Mouse (Mus musculus): ENCODE measurements at regions not wholly inside any gene's neighbourhood (a gene's known extent, or its start where the extent isn't known, plus 50 kb on each side); places are given as distances from the start of the nearest gene placed in this dataset.
"Not testable (repeated sequence)": the region's sequence is repeated elsewhere in the genome, so short reads cannot be mapped to it uniquely, and the experiment has no call there.

DNA sequence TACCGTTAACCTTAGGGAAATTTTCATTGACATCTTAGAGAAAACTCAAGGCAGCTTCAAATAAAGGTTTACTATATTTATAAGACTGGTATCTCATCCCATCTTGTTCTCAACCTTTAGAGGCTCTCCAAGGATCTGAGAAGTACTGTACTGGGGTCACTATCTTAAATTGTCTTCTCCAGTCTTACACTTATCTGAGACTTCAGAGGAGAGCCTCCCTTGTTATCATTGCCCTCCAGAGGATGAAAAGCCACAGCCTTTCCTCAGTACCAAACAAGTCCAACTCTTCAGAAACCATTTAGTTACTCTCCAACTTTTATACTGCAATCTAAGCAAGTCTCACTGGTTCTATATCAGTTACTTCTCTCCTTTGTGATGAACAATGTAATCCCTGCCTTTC, 376.3 kb downstream of the Fbxo8 start:
- DNase-seq (ENCODE audit: low spot score in 2 of 2), result no peak

- no peak for DNase-seq (ENCODE audit: low spot score in 2 of 2)
Observed at GRCm38 (mm10) chr8:56929076-56929475, 378.2 kb downstream of the Fbxo8 start.

DNA sequence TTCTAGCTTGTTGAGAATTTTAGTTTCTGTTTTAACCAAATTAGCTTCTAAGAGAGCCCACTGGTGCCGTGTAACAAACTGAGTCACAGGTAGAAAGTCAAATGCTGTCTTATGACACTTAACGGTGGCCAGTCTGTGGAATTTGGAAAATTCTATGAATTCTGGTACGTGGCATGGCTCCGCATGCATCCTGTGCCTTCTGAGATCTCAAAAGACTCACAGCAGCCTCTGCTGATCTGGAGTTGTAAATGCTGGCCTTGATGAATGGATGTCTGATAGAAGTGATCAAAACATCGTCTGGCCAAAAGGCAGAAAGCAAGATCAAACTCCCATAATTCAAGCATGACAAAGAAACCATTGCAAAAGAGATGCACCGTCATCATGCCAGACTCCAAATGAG, 381.5 kb downstream of the Fbxo8 start:
- no peak for DNase-seq (ENCODE audit: low spot score in 2 of 2)

DNA sequence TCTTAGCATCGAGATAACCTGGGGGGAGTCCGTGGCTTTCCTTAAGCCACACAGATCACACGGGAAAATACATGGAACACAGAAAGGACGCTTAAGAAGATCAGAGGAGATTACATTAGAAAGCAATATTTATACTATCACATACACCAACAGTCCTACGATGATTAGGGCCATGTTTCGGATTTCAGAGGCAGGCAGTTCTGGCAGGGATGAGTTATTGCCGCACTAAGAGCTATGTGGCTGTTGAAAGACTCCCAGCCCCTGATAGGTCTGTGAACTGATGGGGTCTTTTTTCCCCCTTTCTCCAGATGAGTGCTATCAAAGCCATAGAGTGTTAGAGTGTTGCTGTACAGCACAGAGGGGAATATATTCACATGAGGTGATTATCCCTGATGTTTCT, 358.6 kb upstream of the Hand2 start:
- DNase-seq (ENCODE audit: low spot score in 2 of 2), result no peak

DNA sequence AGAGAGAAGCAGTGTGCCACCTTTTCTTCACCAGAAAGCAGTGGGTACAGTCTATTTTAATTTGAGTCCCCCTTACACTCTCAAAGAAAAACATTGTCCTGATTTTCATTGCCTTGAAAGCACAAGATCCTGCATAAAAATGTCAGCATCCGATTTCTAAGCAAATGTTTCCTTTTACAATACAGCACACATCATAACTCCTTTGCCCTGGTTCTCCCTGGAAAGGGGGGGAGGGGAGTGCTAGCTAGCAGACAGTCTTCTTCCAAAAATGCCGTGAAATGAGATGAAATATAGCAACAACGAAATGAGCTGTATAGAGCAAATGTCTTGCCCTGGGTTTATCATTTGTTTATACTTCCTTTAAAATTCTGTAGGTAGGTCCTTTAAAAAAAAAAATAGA, 350.5 kb upstream of the Hand2 start:
- no peak for DNase-seq (ENCODE audit: low spot score in 2 of 2)

DNA sequence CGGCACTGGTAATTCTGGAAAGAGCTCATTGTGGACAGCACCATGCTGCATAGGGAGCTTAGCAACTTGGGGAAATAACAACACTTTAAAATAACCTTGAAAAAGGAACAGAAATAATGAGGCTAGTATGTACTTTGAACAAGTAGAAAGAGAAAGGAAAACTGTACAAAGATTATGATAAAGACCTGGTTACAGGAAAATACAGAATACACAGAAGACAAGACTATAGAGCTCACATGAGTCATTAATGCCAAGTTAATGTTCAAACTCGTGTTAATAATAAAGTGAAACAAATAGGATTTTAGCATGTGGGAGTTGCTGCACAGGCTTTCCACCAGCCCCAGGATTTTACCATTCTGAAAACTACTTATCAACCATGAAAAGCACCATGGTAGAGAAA, 341.8 kb upstream of the Hand2 start:
- DNase-seq (ENCODE audit: low spot score in 2 of 2), result no peak

- peak in 1 of 2 experiments; percentile 16 for DNase-seq (ENCODE audit: low spot score in 2 of 2)
Observed at GRCm38 (mm10) chr8:56979416-56979815, 341.4 kb upstream of the Hand2 start.

DNA sequence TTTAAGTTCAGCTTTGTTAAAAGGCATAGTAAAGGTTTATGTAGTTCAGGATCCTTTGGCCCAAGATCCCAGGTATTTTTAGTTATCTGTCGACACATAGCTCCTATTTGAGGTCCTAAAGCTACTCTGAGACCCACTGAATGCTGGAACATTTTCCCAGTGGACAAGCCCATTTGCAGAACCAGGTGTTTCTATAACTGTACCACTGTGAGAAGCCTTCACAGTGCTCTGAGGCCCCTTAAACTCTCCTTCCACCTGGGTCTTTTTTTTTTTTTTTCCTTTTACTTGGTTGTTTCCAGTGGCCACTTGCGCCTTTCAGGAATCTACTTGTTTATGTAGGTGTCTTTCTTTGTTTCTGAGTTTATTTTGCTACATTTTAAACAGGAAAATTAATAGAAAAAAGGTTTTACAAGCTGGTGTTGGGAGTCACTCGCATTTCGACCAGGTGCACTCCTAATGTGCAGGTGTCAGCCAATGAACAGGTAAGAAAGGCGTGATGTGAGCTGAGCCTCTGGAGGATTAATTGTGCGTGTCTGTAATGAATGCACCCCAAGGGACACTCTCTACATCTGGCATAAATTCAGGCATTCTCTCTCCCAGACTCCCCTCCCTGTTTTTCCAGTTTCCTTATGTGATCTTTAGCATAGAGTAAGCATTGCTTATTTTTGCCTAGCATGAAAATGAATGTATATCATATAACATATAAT, 310.3 kb upstream of the Hand2 start:
- DNase-seq (ENCODE audit: low spot score in 2 of 2), result no peak

GRCm38 (mm10) chr8:57013813-57014320, 306.9 kb upstream of the Hand2 start:
- DNase-seq (ENCODE audit: low spot score in 2 of 2), result no peak

DNA sequence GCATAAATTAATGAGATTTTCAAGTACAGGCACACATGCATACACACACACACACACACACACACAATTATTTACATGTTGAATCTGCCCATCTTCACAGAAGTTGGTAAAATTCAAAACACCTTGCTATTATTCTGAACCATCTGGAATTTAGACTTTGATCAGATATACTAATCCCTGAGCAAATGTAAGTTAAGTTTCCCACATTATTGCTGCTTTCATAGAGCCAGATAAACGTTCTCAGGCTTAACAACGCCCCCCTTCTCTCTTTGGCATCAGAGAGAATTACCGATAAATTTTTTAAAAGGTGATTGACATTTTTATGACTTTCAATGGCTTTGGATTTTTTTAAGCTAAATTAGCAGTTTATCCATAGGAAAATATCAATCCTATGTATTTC, 304.5 kb upstream of the Hand2 start:
- no peak for DNase-seq (ENCODE audit: low spot score in 2 of 2)

DNA sequence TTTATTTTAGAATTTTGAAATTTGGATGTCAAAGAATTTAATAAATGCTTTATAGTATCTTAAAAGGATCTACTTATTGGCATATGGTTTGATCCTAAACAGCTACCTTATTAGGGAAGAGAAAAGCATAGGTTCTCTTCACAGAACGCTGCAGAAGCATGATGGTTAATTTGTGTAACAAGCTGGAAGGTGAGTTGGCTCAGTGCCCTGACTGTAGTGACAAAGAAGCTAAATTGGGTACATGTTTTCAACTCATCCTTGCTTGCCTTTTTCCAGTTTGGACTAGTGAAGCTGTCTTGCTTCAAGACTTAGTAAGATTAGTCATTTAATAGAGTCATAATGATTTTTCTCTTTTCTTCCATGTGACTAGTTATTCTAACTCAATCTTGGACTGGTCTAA, 292.7 kb upstream of the Hand2 start:
- not testable (repeated sequence) for DNase-seq (ENCODE audit: low spot score in 2 of 2)

- DNase-seq (ENCODE audit: low spot score in 2 of 2), result no peak
Observed at GRCm38 (mm10) chr8:57048490-57048889, 272.3 kb upstream of the Hand2 start.

DNA sequence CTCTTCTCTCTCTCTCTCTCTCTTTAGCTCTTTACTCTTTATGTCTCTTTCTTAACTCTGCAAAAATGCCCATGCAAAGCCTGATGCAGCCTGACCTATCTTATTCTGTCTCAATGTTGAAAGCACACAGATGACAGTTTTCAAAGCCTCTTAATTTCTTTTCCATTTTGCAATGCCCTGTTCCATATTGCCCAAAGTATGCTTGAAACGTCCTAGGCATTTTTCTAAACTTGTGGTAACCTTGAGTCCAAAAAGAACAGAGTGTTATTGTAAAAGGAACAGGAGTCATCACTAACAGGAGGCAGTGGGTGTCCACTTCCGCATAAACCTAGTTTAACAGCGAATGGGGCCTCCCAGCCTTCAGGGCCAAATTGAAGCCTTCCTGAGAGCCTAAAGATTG, 271.9 kb upstream of the Hand2 start:
- DNase-seq (ENCODE audit: low spot score in 2 of 2), result no peak

- no peak for DNase-seq (ENCODE audit: low spot score in 2 of 2)
Observed at GRCm38 (mm10) chr8:57052661-57053060, 268.1 kb upstream of the Hand2 start.

DNA sequence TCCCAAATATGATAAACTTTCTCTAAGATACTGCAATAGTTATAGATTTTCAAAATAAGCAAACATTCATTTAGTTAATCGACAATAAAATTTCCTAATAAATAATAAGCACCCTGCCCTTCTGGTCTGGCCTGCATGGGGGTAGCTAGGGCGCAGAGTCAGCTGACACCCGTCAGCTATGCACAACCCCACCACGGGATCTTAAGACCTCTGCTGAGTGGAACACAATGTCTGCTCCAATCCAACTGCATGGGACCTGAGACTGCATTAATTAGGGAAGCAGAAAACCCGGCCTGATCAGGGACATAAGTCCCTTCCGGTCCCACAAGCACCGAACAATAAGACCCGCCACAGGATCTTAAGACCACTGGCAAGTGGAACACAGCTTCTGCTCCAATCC, 243.8 kb upstream of the Hand2 start:
- no peak for DNase-seq (ENCODE audit: low spot score in 2 of 2)

- DNase-seq (ENCODE audit: low spot score in 2 of 2), result no peak
Observed at GRCm38 (mm10) chr8:57086811-57087210, 234.0 kb upstream of the Hand2 start.

DNA sequence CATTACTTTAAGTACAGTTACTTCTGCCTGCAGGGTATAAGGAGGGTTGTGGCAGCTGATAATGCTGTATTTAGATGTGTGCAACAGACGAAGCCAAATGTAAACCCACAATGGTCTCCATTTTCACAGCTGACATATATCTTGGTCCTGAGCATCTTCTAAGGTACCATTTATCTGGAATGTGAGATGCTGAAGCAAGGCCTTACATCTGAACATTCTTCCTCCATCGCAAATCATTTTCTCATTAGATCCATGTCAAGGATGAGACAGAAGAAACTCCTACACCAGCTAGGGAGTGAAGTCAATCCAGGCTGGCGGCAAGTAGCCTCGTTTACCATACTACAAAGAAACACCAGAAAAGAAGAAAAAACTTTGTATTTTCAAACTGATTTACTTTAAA, 228.4 kb upstream of the Hand2 start:
- no peak for DNase-seq (ENCODE audit: low spot score in 2 of 2)

- DNase-seq (ENCODE audit: low spot score in 2 of 2), result no peak
Observed at GRCm38 (mm10) chr8:57095169-57095568, 225.6 kb upstream of the Hand2 start.

DNA sequence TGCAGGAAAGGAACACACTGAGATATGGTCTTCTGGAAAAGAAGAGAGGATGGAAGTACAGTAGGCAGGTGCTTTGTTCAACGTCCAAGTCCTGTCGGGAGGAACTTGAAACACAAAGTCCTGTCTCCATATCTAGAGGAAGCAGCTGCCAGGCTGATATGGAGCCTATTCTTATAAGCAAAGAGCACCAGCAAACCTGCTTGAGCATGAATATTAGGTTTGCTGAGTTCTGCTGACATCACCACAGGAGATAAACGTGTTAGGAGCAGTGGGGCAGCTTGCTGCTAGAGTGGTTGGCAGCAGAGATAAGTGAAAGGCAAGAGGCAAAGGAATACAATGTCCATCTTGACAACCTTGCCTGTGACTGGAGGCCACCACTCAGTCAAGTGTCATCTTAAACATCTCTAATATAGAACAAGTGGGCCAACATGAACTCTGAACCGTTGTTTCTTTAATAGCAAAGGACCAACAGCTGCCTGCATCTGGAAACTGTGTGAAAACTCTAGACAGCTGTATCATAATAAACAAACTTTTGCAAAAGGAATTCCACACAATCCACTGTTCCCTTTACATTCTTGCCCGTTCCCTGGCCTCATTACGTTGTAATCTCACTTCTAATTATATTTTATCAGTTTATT, 209.9 kb upstream of the Hand2 start:
- DNase-seq (ENCODE audit: low spot score in 2 of 2), result not testable (repeated sequence)

DNA sequence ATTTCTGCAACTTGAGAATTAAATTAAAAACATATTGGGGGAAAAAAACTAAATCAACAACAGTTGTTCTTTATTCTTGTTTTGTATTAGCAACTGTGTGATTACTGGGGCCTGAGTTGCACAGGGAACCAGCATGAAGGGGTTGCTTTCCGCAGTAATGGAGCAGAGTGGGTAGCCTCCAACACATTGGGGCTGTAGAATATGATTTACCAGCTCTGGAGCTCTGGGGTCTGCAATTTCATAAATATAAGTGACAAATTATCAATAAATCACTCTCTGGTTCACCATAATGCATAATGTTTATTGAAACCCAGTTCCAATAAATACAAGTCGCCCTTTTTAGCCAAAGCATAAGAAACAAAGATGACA, 209.4 kb upstream of the Hand2 start:
- no peak for DNase-seq (ENCODE audit: low spot score in 2 of 2)

DNA sequence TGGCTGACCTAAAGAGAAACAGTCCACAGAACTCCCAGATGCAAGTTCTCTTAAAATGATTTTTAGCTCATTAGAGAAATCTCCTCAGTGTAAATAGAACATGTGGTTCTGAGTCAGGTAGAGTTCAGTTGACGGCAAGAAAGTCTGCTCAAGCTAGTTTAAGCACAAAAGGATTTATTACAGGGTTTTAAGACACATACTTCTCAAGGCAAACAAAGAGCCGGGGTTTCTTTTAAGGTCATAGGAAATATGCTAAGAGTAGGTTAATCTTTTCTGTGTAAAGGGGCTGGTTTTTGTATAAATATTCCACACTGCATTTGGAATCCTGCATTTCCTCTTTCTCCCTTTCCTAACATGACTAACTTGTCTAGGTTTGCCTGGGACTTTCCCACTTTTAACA, 206.9 kb upstream of the Hand2 start:
- DNase-seq (ENCODE audit: low spot score in 2 of 2), result no peak

DNA sequence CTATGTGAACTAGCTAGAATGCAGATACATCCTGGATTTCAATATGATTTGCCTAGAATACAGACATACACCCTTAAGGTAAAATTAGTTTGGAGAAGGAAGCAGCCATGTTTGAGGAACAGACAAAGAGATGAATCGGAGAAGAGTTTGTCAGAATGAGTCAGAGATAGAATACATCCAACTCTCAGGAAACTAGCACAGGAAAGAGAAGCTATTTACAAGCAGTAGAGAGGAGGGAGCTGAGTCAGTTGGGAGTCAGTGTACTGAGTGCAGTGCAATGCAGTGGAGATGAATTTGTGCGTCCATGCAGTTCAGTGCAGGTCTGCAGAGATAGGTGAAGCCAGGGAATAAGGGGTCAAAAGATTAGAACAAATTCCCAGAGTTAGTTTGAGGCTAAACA, 205.5 kb upstream of the Hand2 start:
- no peak for DNase-seq (ENCODE audit: low spot score in 2 of 2)

DNA sequence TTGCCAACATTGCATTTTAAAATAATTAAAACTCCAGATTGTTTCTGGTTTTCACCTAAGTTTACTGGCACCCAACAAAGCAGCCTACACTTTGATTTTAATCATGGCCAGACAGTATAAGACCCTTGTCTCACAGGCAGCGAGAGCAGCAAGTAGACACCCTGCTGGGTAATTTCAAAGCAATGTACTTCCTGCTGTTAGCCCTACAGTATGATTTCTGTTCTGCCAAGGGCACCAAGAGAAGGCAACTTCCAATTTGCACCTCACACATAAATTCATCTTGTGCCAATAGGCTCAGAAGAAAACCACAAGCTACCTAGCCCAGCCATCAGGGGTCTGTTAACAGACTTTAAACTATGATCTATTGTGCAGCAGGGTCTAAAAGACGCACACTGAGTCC, 186.7 kb upstream of the Hand2 start:
- no peak for DNase-seq (ENCODE audit: low spot score in 2 of 2)

DNA sequence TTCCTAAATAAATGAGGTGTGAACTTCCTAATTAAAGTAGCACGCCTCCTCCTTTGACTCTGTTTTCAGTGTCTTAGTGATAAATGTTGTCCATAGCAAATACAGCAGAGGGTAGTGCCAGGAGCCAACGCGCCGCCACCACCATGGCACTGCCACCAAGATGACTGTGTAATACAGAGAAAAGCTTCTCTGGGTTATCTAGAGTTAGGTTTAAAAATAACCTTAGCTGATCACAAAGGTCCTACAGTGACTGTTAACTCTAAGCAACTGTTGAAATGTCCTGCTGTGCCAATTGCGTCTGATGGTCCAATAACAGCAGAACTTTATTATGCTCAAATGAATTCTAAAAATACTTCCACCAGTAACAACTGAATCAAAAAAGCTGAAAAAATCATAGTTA, 186.1 kb upstream of the Hand2 start:
- no peak for DNase-seq (ENCODE audit: low spot score in 2 of 2)

Data from urinary bladder, postnatal 4 days (tissue).